Mouse (Mus musculus): Measurements from ENCODE around the gene Zfp651.
A peak's percentile ranks its signal among the peaks of the same experiment; 100 is the strongest.

Zfp651 gene

GRCm38 (mm10) chr9:121810081-121810821 is 51.1 kb downstream of the Zfp651 start:
- DNase-seq (ENCODE audit: low spot score in 2 of 2): peak; percentile 53 to 64

- DNase-seq (ENCODE audit: low spot score in 2 of 2): no peak
Measured at GRCm38 (mm10) chr9:121815183-121815582, 56.1 kb downstream of the Zfp651 start.

- DNase-seq (ENCODE audit: low spot score in 2 of 2): no peak
Measured at GRCm38 (mm10) chr9:121819073-121819770, 60.1 kb downstream of the Zfp651 start.

DNA sequence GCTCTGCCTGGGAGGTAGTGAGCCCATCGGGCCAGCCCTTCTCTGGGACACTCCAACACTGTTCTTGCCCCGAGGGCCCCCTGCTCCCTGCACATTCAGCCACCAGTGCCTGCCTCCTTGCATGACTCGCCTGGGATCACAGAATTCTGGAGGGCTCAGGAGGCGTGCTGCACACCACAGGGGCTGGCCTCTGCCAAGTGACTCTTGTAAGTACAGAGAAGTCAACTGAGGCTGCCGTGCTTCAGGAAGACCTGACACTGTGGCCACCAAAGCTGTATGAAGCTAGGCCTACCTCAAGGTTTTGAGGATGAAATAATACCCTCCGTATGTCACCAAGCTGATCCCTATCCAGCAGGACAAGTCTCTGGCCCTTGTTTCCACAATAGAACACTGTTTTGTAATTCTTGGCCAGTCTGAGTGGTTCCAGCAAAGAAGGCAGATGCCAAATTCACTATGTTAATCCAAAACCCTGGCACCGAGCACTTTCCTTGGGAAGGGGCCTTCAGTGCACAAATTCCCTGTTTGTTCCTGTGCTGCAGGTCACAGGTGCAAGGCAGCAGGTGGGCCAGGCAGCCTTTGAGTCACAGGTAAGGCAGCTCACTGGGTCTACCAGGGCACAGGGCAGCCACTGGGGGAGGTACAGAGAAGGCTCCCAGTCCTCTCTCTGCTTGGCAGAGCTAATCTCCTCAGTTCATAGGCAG is 60.8 kb downstream of the Zfp651 start:
- no peak for DNase-seq (ENCODE audit: low spot score in 2 of 2)

DNA sequence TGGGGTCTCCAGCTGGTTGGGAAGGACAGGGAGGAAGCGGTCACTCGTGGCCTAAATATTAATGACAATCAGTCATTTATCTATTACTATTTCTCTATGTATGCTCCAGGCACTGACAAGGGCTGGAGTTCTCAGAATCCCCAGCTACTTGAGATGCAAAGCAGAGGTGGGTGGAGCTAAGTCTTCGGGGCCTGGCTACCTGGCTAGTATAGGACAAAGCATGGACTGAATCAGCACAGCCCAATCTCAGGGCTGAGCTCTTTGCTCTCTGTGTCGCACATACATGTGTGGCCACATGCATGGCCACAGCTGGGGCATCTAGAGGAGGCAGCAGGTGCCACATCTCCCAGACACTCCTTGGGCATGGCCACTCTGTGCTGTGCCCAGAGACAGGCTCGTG is 61.6 kb downstream of the Zfp651 start:
- no peak for DNase-seq (ENCODE audit: low spot score in 2 of 2)
